Mouse (Mus musculus) cortical plate, adult 2 months (tissue): Measurements from ENCODE around the gene Hk3.

ENCODE experiments used
- CTCF ChIP-seq: fragments of 200-500 bp; IDR thresholded peaks from 2 replicates; pipeline ENCODE4 v1.5.1; 2011; ENCODE audit warnings: mild to moderate bottlenecking, control low read depth, low read length; ENCODE audit not compliant: insufficient read depth; ENCODE audit errors: extremely low read depth
- POLR2A ChIP-seq: fragments of 200-500 bp; IDR thresholded peaks from 2 replicates; pipeline ENCODE4 v1.6.1; 2011; ENCODE audit warnings: mild to moderate bottlenecking, low read length, control low read depth; ENCODE audit not compliant: insufficient read depth; ENCODE audit errors: extremely low read depth

- TF ChIP-seq CTCF (no peak), POLR2A (no peak)
Measured at GRCm38 (mm10) chr13:54983001-54983400, 38.2 kb downstream of the Hk3 start.
